Mouse (Mus musculus) embryonic facial prominence, embryonic 13.5 days (tissue): ENCODE results near the gene Col6a3. TPM values are rescaled to one million over a fixed set of nuclear protein-coding genes. Genes with fewer than 3 reads are reported as not detected.

Source experiments
- ATAC-seq: fragments of 200-750 bp; cut with Nextera tagmentation; 2 replicates; pipeline ENCODE4 v1.8.0; 2017; ENCODE audit warnings: low read depth; ENCODE audit not compliant: insufficient number of reproducible peaks, insufficient read depth, low FRiP score, low TSS enrichment
- H3K27ac ChIP-seq: fragments of 300-500 bp; sonication (generic); 2 replicates; pipeline ENCODE4 v1.5.1; 2015; ENCODE audit warnings: moderate library complexity, mild to moderate bottlenecking, inconsistent platforms
- H3K27me3 ChIP-seq: fragments of 300-500 bp; sonication (generic); 2 replicates; pipeline ENCODE4 v1.6.1; 2015; ENCODE audit warnings: mild to moderate bottlenecking, inconsistent platforms
- H3K36me3 ChIP-seq: fragments of 300-500 bp; sonication (generic); 2 replicates; pipeline ENCODE4 v1.6.1; 2015; ENCODE audit warnings: mild to moderate bottlenecking, inconsistent platforms
- H3K4me1 ChIP-seq: fragments of 300-500 bp; sonication (generic); 2 replicates; pipeline ENCODE4 v1.6.1; 2015; ENCODE audit warnings: inconsistent platforms
- H3K4me2 ChIP-seq: fragments of 300-500 bp; sonication (generic); 2 replicates; pipeline ENCODE4 v1.6.1; 2015; ENCODE audit warnings: moderate library complexity, mild to moderate bottlenecking, inconsistent platforms
- H3K4me3 ChIP-seq: fragments of 300-500 bp; sonication (generic); 2 replicates; pipeline ENCODE4 v1.5.1; 2015; ENCODE audit warnings: mild to moderate bottlenecking, inconsistent platforms
- H3K9ac ChIP-seq: fragments of 300-500 bp; sonication (generic); 2 replicates; pipeline ENCODE4 v1.6.1; 2015; ENCODE audit warnings: mild to moderate bottlenecking, inconsistent platforms
- H3K9me3 ChIP-seq: fragments of 300-500 bp; sonication (generic); 2 replicates; pipeline ENCODE4 v1.6.1; 2016; ENCODE audit warnings: inconsistent platforms
- WGBS: fragments of 180-500 bp; shearing (Covaris S2); methylation state at CpG from one replicate; pipeline ENCODE4 v1.1.7; 2015; ENCODE audit warnings: mixed read lengths; 5-methylcytosine and 5-hydroxymethylcytosine counted together
- polyA plus RNA-seq: library from polyadenylated mRNA; unstranded; fragments of >200 nt; fragmentation: Nextera tagmentation; extraction: Ambion mirVana; gene quantifications from 2 replicates; pipeline ENCODE4 v1.2.1, GENCODE M21; 2015

Gene Col6a3
- polyA plus RNA-seq, 1 experiment from 2014 or later, result 108 TPM

GRCm38 (mm10) chr1:90720610-90721241 is 123.0 kb downstream of the Col6a3 start:
- Histone ChIP-seq H3K4me1 (no peaks in the 10 kb centered on the region), H3K9ac (no peak overlapping the region), H3K27me3 (no peaks in the 10 kb centered on the region), H3K36me3 (no peaks in the 10 kb centered on the region), H3K4me2 (no peak overlapping the region), H3K27ac (no peak overlapping the region), H3K4me3 (no peak overlapping the region), H3K9me3 (no peaks in the 10 kb centered on the region)
- no peak for ATAC-seq
- WGBS, result 57% methylated on average over 7 of the region's 7 CpGs

- H3K4me1 ChIP-seq, result 0 out of 2 replicates have a peak, but pooled peaks cover 2% of the 10 kb centered on the region
- no peak overlapping the region for H3K27ac ChIP-seq
- no peak overlapping the region for H3K4me2 ChIP-seq
- no peaks in the 10 kb centered on the region for H3K36me3 ChIP-seq
- H3K4me3 ChIP-seq, result no peak overlapping the region
- ATAC-seq, result no peak
- no peaks in the 10 kb centered on the region for H3K27me3 ChIP-seq
- 78% methylated on average over 6 of the region's 6 CpGs for WGBS
- no peak overlapping the region for H3K9ac ChIP-seq
- H3K9me3 ChIP-seq, result no peaks in the 10 kb centered on the region
Measured at GRCm38 (mm10) chr1:90718826-90719550, 124.8 kb downstream of the Col6a3 start.

- no peak overlapping the region for H3K4me2 ChIP-seq
- no peak overlapping the region for H3K4me3 ChIP-seq
- H3K9ac ChIP-seq, result no peak overlapping the region
- H3K9me3 ChIP-seq, result no peaks in the 10 kb centered on the region
- no peak for ATAC-seq
- no peaks in the 10 kb centered on the region for H3K27me3 ChIP-seq
- no peak overlapping the region for H3K27ac ChIP-seq
- no peaks in the 10 kb centered on the region for H3K36me3 ChIP-seq
- 0 out of 2 replicates have a peak, but pooled peaks cover 5% of the 10 kb centered on the region for H3K4me1 ChIP-seq
- 65% methylated on average over 2 of the region's 2 CpGs for WGBS
Measured at GRCm38 (mm10) chr1:90716258-90716657, 127.5 kb downstream of the Col6a3 start.

Other genes starting within 250 kb of the Col6a3 start
- gene Cops8, start 241.0 kb downstream of the Col6a3 start, polyA plus RNA-seq, result 150 and 171 TPM in 2 replicates
- 0.60 and 0.65 TPM in 2 replicates for gene Mlph, start 71.1 kb upstream of the Col6a3 start, polyA plus RNA-seq
- not detected in 2 replicates for gene Prlh, start 109.1 kb upstream of the Col6a3 start, polyA plus RNA-seq
- 1.3 and 1.5 TPM in 2 replicates for gene Rab17, start 125.7 kb upstream of the Col6a3 start, polyA plus RNA-seq
- gene Lrrfip1, start 154.8 kb upstream of the Col6a3 start, polyA plus RNA-seq, result 33.9 and 35.7 TPM in 2 replicates